Mouse (Mus musculus) midbrain, postnatal 0 days (tissue): ENCODE data around the gene Epb41l5. TPM values are rescaled to one million over a fixed set of nuclear protein-coding genes. Genes with fewer than 3 reads are reported as not detected.

Experiments
- ATAC-seq: fragments of 200-750 bp; cut with Nextera tagmentation; 2 replicates; pipeline ENCODE4 v1.8.0; 2017; ENCODE audit warnings: moderate number of reproducible peaks, mild to moderate bottlenecking, moderate TSS enrichment, moderate library complexity; ENCODE audit not compliant: low FRiP score
- DNase-seq: peaks from one replicate; pipeline ENCODE4 v3.0.0-alpha.2; 2015; ENCODE audit warnings: low spot score
- H3K27ac ChIP-seq: fragments of 300-500 bp; sonication (generic); 2 replicates; pipeline ENCODE4 v1.5.1; 2014; ENCODE audit warnings: low read depth, mild to moderate bottlenecking, low read length, mixed read lengths
- H3K27me3 ChIP-seq: fragments of 300-500 bp; sonication (generic); 2 replicates; pipeline ENCODE4 v1.6.1; 2014; ENCODE audit warnings: low read length, control low read depth, mixed read lengths; ENCODE audit not compliant: insufficient read depth
- H3K36me3 ChIP-seq: fragments of 300-500 bp; sonication (generic); 2 replicates; pipeline ENCODE4 v1.6.1; 2014; ENCODE audit warnings: low read length, control low read depth, mixed read lengths; ENCODE audit not compliant: insufficient read depth
- H3K4me1 ChIP-seq: fragments of 300-500 bp; sonication (generic); 2 replicates; pipeline ENCODE4 v1.6.1; 2014; ENCODE audit warnings: mild to moderate bottlenecking, control low read depth, antibody characterized with exemption, low read length, mixed read lengths; ENCODE audit not compliant: insufficient read depth
- H3K4me2 ChIP-seq: fragments of 300-500 bp; sonication (generic); 2 replicates; pipeline ENCODE4 v1.6.1; 2014; ENCODE audit warnings: low read depth, mild to moderate bottlenecking, low read length, mixed read lengths; ENCODE audit not compliant: poor library complexity, severe bottlenecking
- H3K4me3 ChIP-seq: fragments of 300-500 bp; sonication (generic); 2 replicates; pipeline ENCODE4 v1.5.1; 2014; ENCODE audit warnings: low read depth, mild to moderate bottlenecking, low read length, moderate library complexity
- H3K9ac ChIP-seq: fragments of 300-500 bp; sonication (generic); replicated peaks from 2 replicates; pipeline ENCODE4 v1.6.1; 2014; ENCODE audit warnings: mild to moderate bottlenecking, low read length, moderate library complexity, mixed read lengths; ENCODE audit not compliant: poor library complexity, severe bottlenecking
- H3K9me3 ChIP-seq: fragments of 300-500 bp; sonication (generic); 2 replicates; pipeline ENCODE4 v1.6.1; 2016; ENCODE audit warnings: low read length, control low read depth
- CTCF ChIP-seq: IDR thresholded peaks from 2 replicates; pipeline ENCODE4 v1.5.1; 2016; ENCODE audit warnings: antibody characterized with exemption, mild to moderate bottlenecking
- WGBS: fragments of 180-500 bp; shearing (Covaris S2); extraction: QIAGEN DNeasy Blood & Tissue Kit; methylation state at CpG from one replicate; pipeline ENCODE4 v1.1.7; 2014; 5-methylcytosine and 5-hydroxymethylcytosine counted together
- polyA plus RNA-seq: library from polyadenylated mRNA; unstranded; fragments of >200 nt; fragmentation: Nextera tagmentation; extraction: Ambion mirVana; gene quantifications from 2 replicates; pipeline ENCODE4 v1.2.1, GENCODE M21; 2015
- total RNA-seq: library from RNA; depleted of rRNA; stranded (reverse); fragments of >200 nt; gene quantifications from 2 replicates; pipeline ENCODE4 v1.2.3, GENCODE M21; 2014; rRNA removed

Gene Epb41l5
- total and polyA plus RNA-seq, 2 experiments from 2014 or later: 12.8 to 13.5 TPM

- no peaks in the 10 kb centered on the region for H3K36me3 ChIP-seq
- H3K4me3 ChIP-seq: peak overlapping the region; percentile 71; the same call in 1 of the 2 replicates
- DNase-seq (no peak), ATAC-seq (no peak)
- H3K27me3 ChIP-seq: no peaks in the 10 kb centered on the region
- H3K27ac ChIP-seq: no peak overlapping the region
- peak overlapping the region; percentile 88 for H3K4me2 ChIP-seq
- H3K9me3 ChIP-seq: no peaks in the 10 kb centered on the region
- no peak for TF ChIP-seq CTCF
- H3K9ac ChIP-seq: no peak overlapping the region
- H3K4me1 ChIP-seq: peaks cover 11% of the 10 kb centered on the region; the same call in 1 of the 2 replicates
- 95% methylated on average over 11 of the region's 11 CpGs for WGBS
Observed at GRCm38 (mm10) chr1:119502729-119503128, 146.1 kb downstream of the Epb41l5 start.

GRCm38 (mm10) chr1:119501881-119502280, 146.9 kb downstream of the Epb41l5 start:
- no peak for ATAC-seq
- no peak for DNase-seq
- 74% methylated on average over 8 of the region's 8 CpGs for WGBS

GRCm38 (mm10) chr1:119499456-119499855, 149.3 kb downstream of the Epb41l5 start:
- no peak for DNase-seq
- Histone ChIP-seq H3K4me1 (peaks cover 7% of the 10 kb centered on the region; the same call in 1 of the 2 replicates), H3K27me3 (no peaks in the 10 kb centered on the region), H3K36me3 (no peaks in the 10 kb centered on the region), H3K9ac (no peak overlapping the region), H3K27ac (no peak overlapping the region), H3K4me2 (no peak overlapping the region), H3K4me3 (no peak overlapping the region), H3K9me3 (no peaks in the 10 kb centered on the region)
- ATAC-seq: no peak
- TF ChIP-seq CTCF: no peak
- 91% methylated on average over 10 of the region's 10 CpGs for WGBS

More at GRCm38 (mm10) chr1:119501881-119502280, 146.9 kb downstream of the Epb41l5 start:
- Histone ChIP-seq H3K27ac (no peak overlapping the region), H3K27me3 (no peaks in the 10 kb centered on the region), H3K9me3 (no peaks in the 10 kb centered on the region), H3K9ac (no peak overlapping the region), H3K4me2 (no peak overlapping the region), H3K4me1 (peaks cover 11% of the 10 kb centered on the region; the same call in 1 of the 2 replicates), H3K36me3 (no peaks in the 10 kb centered on the region), H3K4me3 (no peak overlapping the region)
- TF ChIP-seq CTCF: no peak

- H3K4me2 ChIP-seq: no peak overlapping the region
- DNase-seq: no peak
- no peaks in the 10 kb centered on the region for H3K36me3 ChIP-seq
- H3K27me3 ChIP-seq: no peaks in the 10 kb centered on the region
- ATAC-seq: no peak
- no peak overlapping the region for H3K9ac ChIP-seq
- no peak overlapping the region for H3K4me3 ChIP-seq
- TF ChIP-seq CTCF: no peak
- WGBS: 85% methylated on average over 9 of the region's 9 CpGs
- no peaks in the 10 kb centered on the region for H3K9me3 ChIP-seq
- no peak overlapping the region for H3K27ac ChIP-seq
- peaks cover 7% of the 10 kb centered on the region; the same call in 1 of the 2 replicates for H3K4me1 ChIP-seq
Observed at GRCm38 (mm10) chr1:119498536-119499231, 150.1 kb downstream of the Epb41l5 start.

- no peak for ATAC-seq
- H3K9ac ChIP-seq: no peak overlapping the region
- DNase-seq: no peak
- no peak for TF ChIP-seq CTCF
- H3K4me1 ChIP-seq: no peaks in the 10 kb centered on the region
- no peak overlapping the region for H3K4me3 ChIP-seq
- no peaks in the 10 kb centered on the region for H3K9me3 ChIP-seq
- 78% methylated on average over 5 of the region's 5 CpGs for WGBS
- no peaks in the 10 kb centered on the region for H3K36me3 ChIP-seq
- H3K27ac ChIP-seq: no peak overlapping the region
- H3K27me3 ChIP-seq: no peaks in the 10 kb centered on the region
- no peak overlapping the region for H3K4me2 ChIP-seq
Observed at GRCm38 (mm10) chr1:119497346-119498004, 151.3 kb downstream of the Epb41l5 start.

GRCm38 (mm10) chr1:119495396-119495775, 153.4 kb downstream of the Epb41l5 start:
- H3K9ac ChIP-seq: no peak overlapping the region
- H3K27me3 ChIP-seq: no peaks in the 10 kb centered on the region
- H3K9me3 ChIP-seq: no peaks in the 10 kb centered on the region
- H3K4me3 ChIP-seq: no peak overlapping the region
- DNase-seq (no peak), ATAC-seq (no peak)
- WGBS: 88% methylated on average over 6 of the region's 6 CpGs
- no peak for TF ChIP-seq CTCF
- H3K4me2 ChIP-seq: no peak overlapping the region
- no peaks in the 10 kb centered on the region for H3K4me1 ChIP-seq
- H3K36me3 ChIP-seq: no peaks in the 10 kb centered on the region
- H3K27ac ChIP-seq: no peak overlapping the region

Other genes starting within 250 kb of the Epb41l5 start
- 4.1 and 5.1 TPM in 2 replicates for gene Inhbb, start 226.8 kb downstream of the Epb41l5 start, total RNA-seq
- 2.2 and 2.6 TPM in 2 replicates for gene Inhbb, start 226.8 kb downstream of the Epb41l5 start, polyA plus RNA-seq
- gene Ralb, start 144.2 kb downstream of the Epb41l5 start, total RNA-seq: 38.1 and 41.9 TPM in 2 replicates
- gene Ralb, start 144.2 kb downstream of the Epb41l5 start, polyA plus RNA-seq: 63.2 and 65.1 TPM in 2 replicates
- gene Tmem185b, start 122.8 kb downstream of the Epb41l5 start, total RNA-seq: 20.9 and 22.7 TPM in 2 replicates
- gene Tmem185b, start 122.8 kb downstream of the Epb41l5 start, polyA plus RNA-seq: 12.6 and 13.8 TPM in 2 replicates
- gene Ptpn4, start 188.6 kb upstream of the Epb41l5 start, total RNA-seq: 46.5 and 53.1 TPM in 2 replicates
- gene Ptpn4, start 188.6 kb upstream of the Epb41l5 start, polyA plus RNA-seq: 4.2 and 7.0 TPM in 2 replicates